Mouse (Mus musculus): ENCODE data around the gene Cyp2c69. TPM values are rescaled to one million over a fixed set of nuclear protein-coding genes. Genes with fewer than 3 reads are reported as not detected.
"Not testable (repeated sequence)": the region's sequence is repeated elsewhere in the genome, so short reads cannot be mapped to it uniquely, and the experiment has no call there.

The Cyp2c69 gene
- total RNA-seq (2021): not detected
- long read RNA-seq, experiment 1: 0 reads
- long read RNA-seq, experiment 2: 0 reads

DNA sequence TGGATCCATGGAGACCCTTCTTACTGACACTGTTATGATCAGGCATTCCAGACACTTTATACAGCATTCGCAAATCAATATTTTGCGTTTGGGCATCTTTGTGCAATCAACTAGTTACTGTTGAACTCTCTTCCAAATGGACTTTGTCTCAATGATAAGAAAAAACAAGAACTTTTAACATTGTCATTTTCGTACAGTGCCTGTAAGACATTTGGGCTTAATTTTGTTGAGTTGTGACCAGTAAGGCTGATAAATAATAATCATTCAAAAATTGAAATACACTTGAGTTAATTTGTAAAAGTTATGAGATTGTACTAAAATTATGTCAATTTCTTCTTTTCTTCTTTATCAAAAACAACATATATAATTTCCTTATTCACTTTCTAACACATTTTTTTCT, at the start of gene Cyp2c69:
Gene Cyp2c69, minus strand, starts transcription at position 101 of the 400 bp plus-strand sequence.
- not testable (repeated sequence) for DNase-seq (ENCODE audit: low spot score in 2 of 2)

GRCm38 (mm10) chr19:39935396-39935795, 48.8 kb upstream of the Cyp2c69 start:
- DNase-seq (ENCODE audit: low spot score in 2 of 2): no peak

GRCm38 (mm10) chr19:39930032-39930431, 43.4 kb upstream of the Cyp2c69 start:
- DNase-seq (ENCODE audit: low spot score in 2 of 2): no peak

GRCm38 (mm10) chr19:39901656-39902055, 15.1 kb upstream of the Cyp2c69 start:
- no peak for DNase-seq (ENCODE audit: low spot score in 2 of 2)

DNA sequence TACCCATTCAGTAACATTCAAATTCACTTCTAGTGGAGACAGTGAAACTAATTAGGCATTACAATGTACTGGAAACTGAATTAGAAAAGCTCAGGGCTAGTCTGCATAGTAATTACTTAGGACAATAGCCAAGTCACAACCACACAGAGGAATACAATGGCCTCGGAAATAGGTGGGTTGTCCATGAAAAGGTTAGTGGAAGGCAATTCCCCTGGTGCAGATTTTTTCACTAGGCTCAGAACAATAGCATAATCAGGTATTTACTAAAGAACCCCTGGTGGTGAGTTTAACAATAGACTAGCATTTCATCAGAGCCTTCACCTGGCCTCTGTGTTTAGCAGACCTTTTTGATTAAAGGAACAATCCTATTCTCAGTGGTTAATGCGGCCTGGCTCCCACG, 3.5 kb upstream of the Cyp2c69 start:
- DNase-seq (ENCODE audit: low spot score in 2 of 2): not testable (repeated sequence)

- no peak for DNase-seq (ENCODE audit: low spot score in 2 of 2)
These were observed 20.5 kb downstream of the Cyp2c69 start for GRCm38 (mm10) chr19:39866133-39866532.

DNA sequence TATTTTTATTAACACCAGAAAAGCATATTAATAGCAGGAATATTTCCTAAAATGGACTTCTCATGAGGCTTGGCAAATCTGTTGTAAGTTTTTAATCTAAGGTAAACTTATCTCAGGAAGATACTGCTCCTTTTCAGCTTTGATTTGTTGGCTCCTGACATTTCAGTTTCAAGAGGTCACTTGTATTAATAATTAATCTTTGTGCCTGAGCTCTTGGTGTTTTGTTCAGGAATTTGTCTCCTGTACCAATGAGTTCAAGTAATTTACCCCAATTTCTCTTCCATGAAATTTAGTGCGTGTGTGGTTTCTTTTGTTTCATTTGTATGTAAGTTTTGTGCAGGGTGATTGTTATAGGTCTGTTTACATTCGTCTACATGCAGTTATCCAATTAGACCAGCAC, 65.7 kb downstream of the Cyp2c69 start:
- DNase-seq (ENCODE audit: low spot score in 2 of 2): not testable (repeated sequence)

DNA sequence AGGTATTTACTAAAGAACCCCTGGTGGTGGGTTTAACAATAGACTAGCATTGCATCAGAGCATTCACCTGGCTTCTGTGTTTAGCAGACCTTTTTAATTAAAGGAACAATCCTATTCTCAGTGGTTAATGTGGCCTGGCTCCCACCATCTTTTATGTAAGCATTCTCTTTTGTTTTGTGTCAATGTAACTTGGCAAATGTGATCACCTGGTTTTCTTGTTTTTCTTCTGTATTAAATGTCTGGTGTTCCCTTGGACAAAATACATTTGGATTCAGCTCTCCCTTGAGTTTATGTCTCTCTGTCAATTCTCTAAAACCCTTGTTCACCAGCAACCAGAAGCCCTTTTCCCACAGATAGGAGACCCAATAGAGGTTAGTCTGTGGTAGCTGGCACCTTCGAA, 70.2 kb downstream of the Cyp2c69 start:
- not testable (repeated sequence) for DNase-seq (ENCODE audit: low spot score in 2 of 2)

DNA sequence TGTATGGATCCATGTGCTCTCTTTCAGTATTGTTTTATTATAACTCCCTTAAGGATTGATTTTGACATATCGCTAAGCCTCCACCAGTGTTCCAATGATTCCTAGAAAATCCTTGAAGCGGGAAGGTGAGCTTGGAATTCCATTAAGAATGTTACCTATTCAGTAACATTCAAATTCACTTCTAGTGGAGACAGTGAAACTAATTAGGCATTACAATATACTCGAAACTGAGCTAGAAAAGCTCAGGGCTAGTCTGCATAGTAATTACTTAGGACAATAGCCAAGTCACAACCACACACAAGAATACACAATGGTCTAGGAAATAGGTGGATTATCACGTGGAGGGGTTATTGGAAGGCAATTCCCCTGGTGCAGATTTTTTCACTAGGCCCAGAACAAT, 70.6 kb downstream of the Cyp2c69 start:
- DNase-seq (ENCODE audit: low spot score in 2 of 2): not testable (repeated sequence)

DNA sequence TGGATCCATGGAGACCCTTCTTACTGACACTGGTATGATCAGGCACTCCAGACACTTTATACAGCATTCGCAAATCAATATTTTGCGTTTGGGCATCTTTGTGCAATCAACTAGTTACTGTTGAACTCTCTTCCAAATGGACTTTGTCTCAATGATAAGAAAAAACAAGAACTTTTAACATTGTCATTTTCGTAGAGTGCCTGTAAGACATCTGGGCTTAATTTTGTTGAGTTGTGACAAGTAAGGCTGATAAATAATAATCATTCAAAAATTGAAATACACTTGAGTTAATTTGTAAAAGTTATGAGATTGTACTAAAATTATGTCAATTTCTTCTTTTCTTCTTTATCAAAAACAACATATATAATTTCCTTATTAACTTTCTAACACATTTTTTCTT, 73.9 kb downstream of the Cyp2c69 start, which contains the start of gene Cyp2c40:
Gene Cyp2c40, minus strand, starts transcription at position 101 of the 400 bp plus-strand sequence.
- not testable (repeated sequence) for DNase-seq (ENCODE audit: low spot score in 2 of 2)

Other genes starting within 250 kb of the Cyp2c69 start
- not detected for gene Cyp2c67, start 237.7 kb downstream of the Cyp2c69 start, total RNA-seq (2021)
- gene Cyp2c68, start 145.7 kb downstream of the Cyp2c69 start, total RNA-seq (2021): not detected
- not detected for gene Cyp2c40, start 74.0 kb downstream of the Cyp2c69 start, total RNA-seq (2021)
- gene Cyp2c37, start 105.6 kb upstream of the Cyp2c69 start, total RNA-seq (2021): not detected
- not detected for gene Cyp2c54, start 187.0 kb upstream of the Cyp2c69 start, total RNA-seq (2021)
- not detected for gene Cyp2c50, start 202.9 kb upstream of the Cyp2c69 start, total RNA-seq (2021)